Mouse (Mus musculus): ENCODE measurements around the gene Rpusd1. TPM values are rescaled to one million over a fixed set of nuclear protein-coding genes. Genes with fewer than 3 reads are reported as not detected.
"Not testable (repeated sequence)": the region's sequence is repeated elsewhere in the genome, so short reads cannot be mapped to it uniquely, and the experiment has no call there.

The Rpusd1 gene
- total RNA-seq, 2 experiments from 2014 or later, result 3.4 to 3.8 TPM

- intact Hi-C loops (cut with DNase I; ENCODE audit: low total_unique reads), result loop anchor here (5.0 kb wide), 1 partner anchor 65 kb away; the partner anchor contains the start of genes AC134908.4 and Metrn
- peak; percentile 78 for DNase-seq
Measured at GRCm38 (mm10) chr17:25732082-25732481, 4.6 kb downstream of the Rpusd1 start.

- intact Hi-C loops (cut with DNase I; ENCODE audit: low total_unique reads), result no loop called here
- DNase-seq, result no peak
Measured at GRCm38 (mm10) chr17:25735246-25735645, 7.8 kb downstream of the Rpusd1 start.

GRCm38 (mm10) chr17:25735745-25736144, 8.3 kb downstream of the Rpusd1 start, which contains the start of gene Mslnl:
TSS of gene Mslnl (plus strand) at chr17:25736042.
- intact Hi-C loops (cut with DNase I; ENCODE audit: low total_unique reads), result no loop called here
- no peak for DNase-seq

- intact Hi-C loops (cut with DNase I; ENCODE audit: low total_unique reads), result no loop called here
- no peak for DNase-seq
Measured at GRCm38 (mm10) chr17:25738861-25739260, 11.4 kb downstream of the Rpusd1 start.

GRCm38 (mm10) chr17:25741471-25741870, 14.0 kb downstream of the Rpusd1 start:
- intact Hi-C loops (cut with DNase I; ENCODE audit: low total_unique reads), result not testable (repeated sequence)

GRCm38 (mm10) chr17:25743831-25744230, 16.4 kb downstream of the Rpusd1 start:
- intact Hi-C loops (cut with DNase I; ENCODE audit: low total_unique reads), result no loop called here
- DNase-seq, result no peak

More at GRCm38 (mm10) chr17:25741471-25741870, 14.0 kb downstream of the Rpusd1 start:
- not testable (repeated sequence) for DNase-seq

- DNase-seq, result no peak
- intact Hi-C loops (cut with DNase I; ENCODE audit: low total_unique reads), result no loop called here
Measured at GRCm38 (mm10) chr17:25744311-25744710, 16.8 kb downstream of the Rpusd1 start.

- intact Hi-C loops (cut with DNase I; ENCODE audit: low total_unique reads), result no loop called here
- DNase-seq, result no peak
Measured at GRCm38 (mm10) chr17:25748238-25748637, 20.8 kb downstream of the Rpusd1 start.

- intact Hi-C loops (cut with DNase I; ENCODE audit: low total_unique reads), result no loop called here
- DNase-seq, result no peak
Measured at GRCm38 (mm10) chr17:25749314-25749713, 21.8 kb downstream of the Rpusd1 start.

- intact Hi-C loops (cut with DNase I; ENCODE audit: low total_unique reads), result no loop called here
- peak; percentile 56 for DNase-seq
Measured at GRCm38 (mm10) chr17:25751446-25751845, 24.0 kb downstream of the Rpusd1 start.

GRCm38 (mm10) chr17:25754241-25754640, 26.8 kb downstream of the Rpusd1 start, which contains the start of gene Msln:
TSS of gene Msln (minus strand) at chr17:25754378.
- intact Hi-C loops (cut with DNase I; ENCODE audit: low total_unique reads), result no loop called here
- DNase-seq, result no peak

GRCm38 (mm10) chr17:25755086-25755485, 27.6 kb downstream of the Rpusd1 start:
- no peak for DNase-seq
- intact Hi-C loops (cut with DNase I; ENCODE audit: low total_unique reads), result no loop called here

GRCm38 (mm10) chr17:25755627-25756377, 28.3 kb downstream of the Rpusd1 start:
- no peak for DNase-seq
- intact Hi-C loops (cut with DNase I; ENCODE audit: low total_unique reads), result no loop called here

- no peak for DNase-seq
- intact Hi-C loops (cut with DNase I; ENCODE audit: low total_unique reads), result no loop called here
Measured at GRCm38 (mm10) chr17:25756378-25757242, 29.1 kb downstream of the Rpusd1 start.

GRCm38 (mm10) chr17:25757691-25758090, 30.2 kb downstream of the Rpusd1 start:
- intact Hi-C loops (cut with DNase I; ENCODE audit: low total_unique reads), result no loop called here

GRCm38 (mm10) chr17:25760148-25760547, 32.7 kb downstream of the Rpusd1 start:
- no peak for DNase-seq
- intact Hi-C loops (cut with DNase I; ENCODE audit: low total_unique reads), result no loop called here

More at GRCm38 (mm10) chr17:25757691-25758090, 30.2 kb downstream of the Rpusd1 start:
- DNase-seq, result no peak

GRCm38 (mm10) chr17:25761561-25761970, 34.1 kb downstream of the Rpusd1 start:
- intact Hi-C loops (cut with DNase I; ENCODE audit: low total_unique reads), result no loop called here
- DNase-seq, result no peak

GRCm38 (mm10) chr17:25762591-25762990, 35.1 kb downstream of the Rpusd1 start:
- intact Hi-C loops (cut with DNase I; ENCODE audit: low total_unique reads), result no loop called here
- no peak for DNase-seq

GRCm38 (mm10) chr17:25765886-25766285, 38.4 kb downstream of the Rpusd1 start:
- intact Hi-C loops (cut with DNase I; ENCODE audit: low total_unique reads), result no loop called here
- no peak for DNase-seq

- DNase-seq, result no peak
- intact Hi-C loops (cut with DNase I; ENCODE audit: low total_unique reads), result no loop called here
Measured at GRCm38 (mm10) chr17:25769331-25769730, 41.9 kb downstream of the Rpusd1 start.
